Mouse (Mus musculus) bone marrow, adult 2 months (tissue): ENCODE results near the gene Igfbp2. TPM values are rescaled to one million over a fixed set of nuclear protein-coding genes. Genes with fewer than 3 reads are reported as not detected.

Experiments used
- H3K27ac ChIP-seq: fragments of 200-500 bp; 2 replicates; pipeline ENCODE4 v1.5.1; 2012; ENCODE audit warnings: low read depth, mild to moderate bottlenecking, control low read depth, inconsistent platforms, low read length; ENCODE audit not compliant: control insufficient read depth, poor library complexity, insufficient read depth
- H3K4me1 ChIP-seq: fragments of 200-500 bp; 2 replicates; pipeline ENCODE4 v1.6.1; 2011; ENCODE audit warnings: low read length; ENCODE audit not compliant: control insufficient read depth, insufficient read depth
- H3K4me3 ChIP-seq: fragments of 200-500 bp; replicated peaks from 2 replicates; pipeline ENCODE3; 2011; ENCODE audit warnings: mild to moderate bottlenecking, low read depth, low read length, control low read depth; ENCODE audit not compliant: control insufficient read depth
- CTCF ChIP-seq: fragments of 200-500 bp; IDR thresholded peaks from 2 replicates; pipeline ENCODE4 v1.5.1; 2011; ENCODE audit warnings: low read length, control low read depth; ENCODE audit not compliant: control insufficient read depth, insufficient read depth
- POLR2A ChIP-seq: fragments of 200-500 bp; IDR thresholded peaks from 2 replicates; pipeline ENCODE4 v1.6.1; 2011; ENCODE audit warnings: low read depth, mild to moderate bottlenecking, control low read depth, low read length, borderline replicate concordance; ENCODE audit not compliant: control insufficient read depth
- WGBS: fragments of 180-500 bp; shearing (Covaris S2); methylation state at CpG from one replicate; pipeline ENCODE4 v1.1.7; 2018; 5-methylcytosine and 5-hydroxymethylcytosine counted together
- polyA plus RNA-seq: library from polyadenylated mRNA; stranded (reverse); fragments of >200 nt; gene quantifications from 2 replicates; pipeline ENCODE4 v1.2.4, GENCODE M21; 2011; ENCODE audit warnings: low replicate concordance; ENCODE audit not compliant: missing spikeins, insufficient read depth, insufficient read length

The Igfbp2 gene
- polyA plus RNA-seq, 1 experiment: 9.5 TPM

DNA sequence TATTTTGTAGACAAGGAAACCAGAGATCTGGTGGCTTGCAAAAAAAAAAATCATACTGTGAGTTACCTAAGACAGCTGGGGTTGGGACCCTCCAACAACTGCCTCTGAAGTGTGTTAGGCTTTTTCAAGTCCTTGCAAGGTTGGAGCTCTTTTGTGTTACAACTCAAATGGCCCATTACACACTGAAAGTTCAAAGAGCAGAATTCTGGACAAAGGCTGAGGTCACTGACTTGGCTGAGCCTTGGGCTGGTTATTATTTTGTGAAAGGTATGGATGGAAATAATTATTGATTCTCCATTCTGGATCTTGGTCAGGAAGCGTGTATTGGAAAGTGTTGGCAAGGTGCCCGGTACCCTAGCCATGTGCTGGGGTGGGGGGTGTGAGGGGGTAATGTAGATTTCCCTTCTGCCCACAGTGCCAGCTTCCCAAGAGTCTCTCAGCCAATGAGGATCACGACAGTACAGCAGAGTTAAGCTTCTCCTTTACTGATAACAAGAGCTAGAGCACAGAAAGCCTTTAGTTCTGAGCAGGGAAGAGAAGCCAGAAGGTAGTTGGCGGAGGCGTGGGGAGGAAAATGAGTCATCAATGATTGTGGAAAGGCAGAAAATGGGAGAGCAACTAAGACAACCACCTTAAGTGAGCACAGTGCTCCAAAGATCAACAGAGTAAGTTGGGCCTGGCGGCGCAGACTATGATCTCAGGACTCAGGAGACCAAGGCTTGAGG lies 14.2 kb upstream of the Igfbp2 start:
- WGBS: 78% methylated on average over 7 of the region's 7 CpGs
- TF ChIP-seq CTCF: no peak
- no peak for TF ChIP-seq POLR2A
- H3K4me1 ChIP-seq: no peaks in the 10 kb centered on the region
- no peak overlapping the region for H3K4me3 ChIP-seq
- no peak overlapping the region for H3K27ac ChIP-seq

DNA sequence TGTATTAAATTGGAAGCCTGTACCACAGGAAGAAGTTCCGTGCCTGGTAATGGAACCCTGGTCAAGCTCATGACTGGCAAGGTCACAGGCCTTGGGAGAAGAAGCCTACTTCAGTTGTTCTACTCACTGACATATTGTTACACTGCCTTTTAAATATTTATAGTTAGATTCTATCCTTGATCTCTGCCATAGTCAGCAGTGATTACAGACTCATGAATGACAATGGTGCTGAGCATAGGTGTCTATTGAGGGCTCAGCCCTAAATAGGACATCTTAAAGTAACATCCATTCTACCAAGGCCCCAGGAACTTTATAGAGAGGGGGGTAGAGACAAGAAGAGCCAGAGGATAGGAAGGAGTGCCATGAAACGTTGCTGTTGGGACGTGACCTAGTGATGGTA lies 13.2 kb upstream of the Igfbp2 start:
- no peak overlapping the region for H3K27ac ChIP-seq
- 79% methylated on average over 3 of the region's 3 CpGs for WGBS
- no peaks in the 10 kb centered on the region for H3K4me1 ChIP-seq
- no peak for TF ChIP-seq CTCF
- no peak for TF ChIP-seq POLR2A
- H3K4me3 ChIP-seq: no peak overlapping the region

DNA sequence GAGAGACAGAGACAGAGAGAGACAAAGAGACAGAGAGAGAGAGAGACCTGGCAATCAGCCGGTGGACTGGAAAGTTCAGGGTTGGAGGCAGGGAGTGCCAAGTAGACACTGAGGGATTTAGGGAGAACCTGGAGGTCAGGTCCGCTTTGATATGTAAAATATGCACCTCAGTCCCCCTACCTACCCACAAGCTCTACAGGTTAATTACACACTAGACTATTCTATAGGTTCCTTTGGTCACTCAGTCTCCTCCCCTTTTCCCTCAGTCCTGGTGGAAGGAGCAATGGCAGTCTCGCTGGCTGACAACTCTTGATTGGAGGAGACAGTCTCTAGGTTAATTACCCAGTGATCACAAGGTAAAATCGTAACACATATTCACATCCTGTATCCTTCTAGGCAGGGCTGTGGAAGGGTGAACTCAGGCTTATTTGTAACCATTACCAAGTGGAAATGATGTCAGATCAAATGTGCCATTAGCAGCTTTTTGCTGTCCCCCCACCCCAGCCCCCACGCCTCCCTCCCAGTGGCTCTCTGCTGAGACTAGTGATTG lies 11.1 kb upstream of the Igfbp2 start:
- TF ChIP-seq POLR2A (no peak), CTCF (no peak)
- 72% methylated on average over 5 of the region's 5 CpGs for WGBS
- no peak overlapping the region for H3K27ac ChIP-seq
- no peak overlapping the region for H3K4me3 ChIP-seq
- H3K4me1 ChIP-seq: no peaks in the 10 kb centered on the region

DNA sequence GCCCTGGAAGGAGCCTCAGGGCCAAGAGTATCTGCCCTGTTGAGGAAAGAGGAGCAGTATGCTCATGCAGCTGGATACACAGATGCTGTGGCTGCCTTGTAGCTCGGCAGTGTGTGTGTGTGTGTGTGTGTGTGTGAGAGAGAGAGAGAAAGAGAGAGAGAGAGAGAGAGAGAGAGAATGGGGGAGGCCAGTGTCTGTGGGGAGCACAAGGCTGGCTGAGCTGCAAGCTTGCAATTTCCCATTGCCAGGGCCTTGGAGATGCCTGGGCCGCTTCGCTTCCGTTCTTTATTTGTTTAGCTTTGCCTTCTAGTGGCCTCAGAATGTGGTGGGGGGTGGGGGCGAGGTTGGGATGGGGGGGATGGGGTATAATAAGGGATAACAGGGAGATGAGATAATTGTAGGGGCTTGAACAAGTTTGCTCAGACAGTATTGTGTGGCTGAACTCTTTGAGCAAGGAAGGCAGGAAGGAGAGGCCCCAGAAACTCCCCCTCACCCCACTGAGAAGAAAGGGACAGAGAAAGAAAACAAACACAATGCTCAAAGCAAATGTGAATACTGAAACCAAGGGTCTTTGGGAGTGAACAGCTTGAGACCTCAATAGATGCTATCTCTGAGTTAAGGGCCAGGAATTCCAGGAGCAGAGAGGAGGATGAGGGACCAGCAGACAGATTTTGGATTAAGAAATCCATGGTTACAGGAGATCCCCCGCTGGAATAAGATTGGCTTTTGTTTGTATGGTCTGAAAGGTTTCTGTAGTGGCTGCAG lies 10.5 kb upstream of the Igfbp2 start:
- WGBS: 48% methylated on average over 6 of the region's 6 CpGs

DNA sequence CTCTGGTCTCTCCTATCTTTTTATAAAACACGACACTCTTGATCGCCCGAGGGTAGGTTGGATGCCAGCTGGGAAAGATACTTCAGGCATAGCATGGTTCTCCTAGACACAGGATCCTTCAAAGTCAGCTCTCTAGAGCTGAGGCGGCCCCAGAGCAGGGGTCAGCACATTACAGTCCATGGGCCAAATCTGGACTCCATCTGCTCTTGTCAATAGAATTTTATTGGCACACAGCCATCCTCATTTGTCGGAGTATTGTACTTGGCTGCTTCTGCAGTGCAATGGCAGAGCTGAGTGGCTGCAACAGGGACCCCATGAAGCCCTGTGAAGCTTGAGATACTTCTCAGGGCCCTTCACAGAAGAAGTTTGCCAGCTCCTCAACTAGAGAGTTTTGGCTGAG lies 9.1 kb upstream of the Igfbp2 start:
- no peak for TF ChIP-seq POLR2A
- TF ChIP-seq CTCF: no peak
- Histone ChIP-seq H3K4me1 (no peaks in the 10 kb centered on the region), H3K27ac (no peak overlapping the region), H3K4me3 (no peak overlapping the region)
- WGBS: 84% methylated on average over 5 of the region's 5 CpGs

More for the DNA sequence above, 10.5 kb upstream of the Igfbp2 start:
- Histone ChIP-seq H3K4me1 (no peaks in the 10 kb centered on the region), H3K27ac (no peak overlapping the region), H3K4me3 (no peak overlapping the region)
- TF ChIP-seq CTCF (no peak), POLR2A (no peak)

DNA sequence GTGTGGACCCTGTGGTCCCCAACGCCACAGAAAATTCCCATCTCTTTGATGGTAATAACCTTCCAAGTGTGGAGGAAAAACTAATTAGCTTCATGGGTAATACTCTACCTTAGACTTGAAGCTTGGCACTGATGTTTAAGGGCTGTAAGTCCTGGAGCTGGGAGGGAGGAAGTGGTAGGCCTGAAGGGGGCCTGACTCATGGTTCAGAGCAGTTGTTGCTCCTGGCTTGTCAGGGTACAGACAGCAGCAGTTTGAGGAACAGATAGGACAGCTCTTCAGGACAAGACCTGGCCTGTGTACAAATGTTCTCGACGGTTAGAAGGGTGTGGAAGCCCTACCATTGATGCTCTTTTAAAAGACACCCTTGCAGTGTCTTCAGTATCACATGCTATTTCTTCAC lies 8.7 kb upstream of the Igfbp2 start:
- TF ChIP-seq CTCF: no peak
- no peak for TF ChIP-seq POLR2A
- Histone ChIP-seq H3K4me1 (no peaks in the 10 kb centered on the region), H3K27ac (no peak overlapping the region), H3K4me3 (no peak overlapping the region)
- 45% methylated on average over 3 of the region's 3 CpGs for WGBS

DNA sequence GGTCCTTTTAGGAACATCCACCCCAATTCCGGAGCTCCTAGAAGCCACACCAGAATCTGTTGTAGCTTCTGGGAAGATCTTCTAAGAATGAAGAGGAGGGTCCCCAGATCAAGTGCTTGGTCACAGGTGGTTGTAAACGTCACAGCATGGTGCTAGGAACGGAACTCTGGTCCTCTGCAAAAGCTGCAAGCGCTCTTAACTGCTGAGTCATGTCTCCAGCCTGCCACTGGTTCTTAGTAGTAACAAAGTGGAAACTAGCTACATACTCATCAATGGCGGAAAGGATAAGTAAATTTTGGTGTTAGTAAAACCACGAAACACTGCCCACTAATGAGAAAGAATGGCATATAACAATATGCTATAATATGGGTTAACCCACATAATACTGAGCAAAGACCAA lies 4.3 kb upstream of the Igfbp2 start:
- Histone ChIP-seq H3K4me3 (no peak overlapping the region), H3K27ac (no peak overlapping the region), H3K4me1 (no peaks in the 10 kb centered on the region)
- TF ChIP-seq CTCF: no peak
- no peak for TF ChIP-seq POLR2A
- WGBS: 76% methylated on average over 6 of the region's 6 CpGs

DNA sequence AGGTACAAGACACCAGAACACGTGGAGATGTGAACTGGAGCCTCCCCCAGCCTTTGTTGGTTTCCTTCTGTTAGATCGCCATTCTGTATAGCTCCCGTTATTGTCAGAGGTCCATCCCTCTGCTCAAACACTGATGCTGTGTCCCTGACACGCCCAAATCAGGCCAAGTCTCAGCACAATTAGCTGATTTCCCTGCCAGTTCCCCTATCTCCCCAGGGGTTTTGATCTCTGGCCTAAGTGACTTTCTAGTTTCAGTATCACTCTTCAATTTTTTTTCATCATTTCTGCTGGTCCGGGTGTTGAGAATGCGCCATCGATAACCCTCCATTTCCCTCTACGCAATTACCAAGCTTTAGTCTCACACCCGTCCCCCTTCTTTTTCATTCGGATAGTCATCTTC lies 1.4 kb upstream of the Igfbp2 start:
- H3K4me3 ChIP-seq: no peak overlapping the region
- no peak overlapping the region for H3K27ac ChIP-seq
- no peaks in the 10 kb centered on the region for H3K4me1 ChIP-seq
- WGBS: 76% methylated on average over 10 of the region's 10 CpGs
- no peak for TF ChIP-seq CTCF
- TF ChIP-seq POLR2A: no peak
